Mouse (Mus musculus) small intestine, adult 2 months (tissue): ENCODE measurements around the gene Kndc1.

ENCODE experiments used
- CTCF ChIP-seq: fragments of 200-500 bp; IDR thresholded peaks from 2 replicates; pipeline ENCODE4 v1.5.1; 2012; ENCODE audit warnings: low read depth, mild to moderate bottlenecking, control low read depth, inconsistent platforms, low read length, moderate library complexity, mixed read lengths; ENCODE audit not compliant: insufficient replicate concordance, insufficient read length; ENCODE audit errors: extremely low read depth
- POLR2A ChIP-seq: fragments of 200-500 bp; IDR thresholded peaks from 2 replicates; pipeline ENCODE4 v1.6.1; 2012; ENCODE audit warnings: low read depth, mild to moderate bottlenecking, control low read depth, inconsistent platforms, low read length, moderate library complexity

- TF ChIP-seq POLR2A (no peak), CTCF (no peak)
Observed at GRCm38 (mm10) chr7:139864871-139865270, 29.6 kb upstream of the Kndc1 start.
